Mouse (Mus musculus): ENCODE results near the gene Sp6. TPM values are rescaled to one million over a fixed set of nuclear protein-coding genes. Genes with fewer than 3 reads are reported as not detected.

The Sp6 gene
- polyA plus RNA-seq, 1 experiment from 2014 or later, result 0.21 TPM

DNA sequence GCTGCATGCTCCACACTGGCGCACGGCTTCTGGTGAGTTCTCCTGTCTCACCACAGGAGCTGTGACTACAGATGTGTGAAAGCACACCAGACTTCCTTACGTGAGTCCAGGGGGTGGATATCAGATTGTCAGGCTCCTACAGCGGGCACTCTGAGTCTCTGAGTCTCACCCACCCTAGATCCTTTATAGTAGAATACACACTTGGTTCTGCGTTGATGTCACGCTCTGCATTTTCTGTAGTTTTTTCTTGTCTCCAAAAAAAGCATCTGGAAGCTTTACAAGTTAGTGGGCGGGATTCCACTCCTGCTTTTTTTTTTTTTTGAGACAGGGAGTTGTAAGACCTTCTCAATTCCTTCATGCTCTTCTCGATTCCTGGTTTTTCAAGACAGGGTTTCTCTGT, 31.7 kb downstream of the Sp6 start:
- 89% methylated on average over 8 of the region's 8 CpGs for WGBS
- no peak for ATAC-seq (ENCODE audit: extremely low read depth, insufficient number of reproducible peaks, low FRiP score, low TSS enrichment)
- Histone ChIP-seq H3K36me3 (peaks cover 53% of the 10 kb centered on the region), H3K9me3 (no peaks in the 10 kb centered on the region), H3K4me1 (peaks cover 18% of the 10 kb centered on the region), H3K27ac (replicated peaks) (no peak overlapping the region), H3K4me2 (no peak overlapping the region), H3K9ac (no peak overlapping the region), H3K4me3 (no peak overlapping the region), H3K27me3 (replicated peaks) (no peaks in the 10 kb centered on the region)

- Histone ChIP-seq H3K9me3 (no peaks in the 10 kb centered on the region), H3K4me3 (no peak overlapping the region), H3K4me1 (peaks cover 18% of the 10 kb centered on the region), H3K27ac (replicated peaks) (no peak overlapping the region), H3K27me3 (replicated peaks) (no peaks in the 10 kb centered on the region), H3K4me2 (no peak overlapping the region), H3K9ac (no peak overlapping the region), H3K36me3 (peaks cover 53% of the 10 kb centered on the region)
- WGBS, result 80% methylated on average over 7 of the region's 7 CpGs
- ATAC-seq (ENCODE audit: extremely low read depth, insufficient number of reproducible peaks, low FRiP score, low TSS enrichment), result no peak
Measured at GRCm38 (mm10) chr11:97045861-97046260, 32.7 kb downstream of the Sp6 start.

DNA sequence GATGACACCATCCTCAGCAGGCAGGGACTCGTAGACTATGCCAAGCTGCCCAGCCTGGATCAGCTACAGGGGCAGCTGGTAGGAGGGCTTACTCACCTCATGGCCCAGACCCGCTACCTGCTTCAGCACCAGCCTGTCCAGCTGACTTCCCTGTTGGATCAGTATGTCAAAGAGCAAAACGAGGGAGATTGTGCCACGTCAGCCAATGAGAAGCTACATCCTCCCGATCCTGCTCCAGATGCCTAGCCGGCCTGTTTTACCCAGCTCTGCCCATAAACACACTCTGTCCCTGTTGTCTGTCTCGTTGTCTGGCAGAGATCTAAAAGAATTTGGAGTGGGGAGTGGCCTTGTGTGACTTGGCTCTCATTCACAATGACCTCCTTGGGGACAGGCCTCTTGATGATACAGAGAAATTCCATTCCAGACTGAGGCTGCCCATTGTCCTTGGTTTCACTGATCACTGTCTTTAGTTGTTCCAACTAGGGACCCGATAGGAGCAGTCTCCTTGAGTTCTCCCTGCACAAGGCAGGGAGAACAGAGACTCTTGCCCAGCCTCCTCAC, 35.0 kb downstream of the Sp6 start:
- peaks cover 24% of the 10 kb centered on the region for H3K4me1 ChIP-seq
- no peaks in the 10 kb centered on the region for H3K9me3 ChIP-seq
- no peak overlapping the region for H3K4me3 ChIP-seq
- H3K36me3 ChIP-seq, result peaks cover 60% of the 10 kb centered on the region
- H3K27ac ChIP-seq (replicated peaks), result no peak overlapping the region
- 74% methylated on average over 8 of the region's 8 CpGs for WGBS
- H3K27me3 ChIP-seq (replicated peaks), result no peaks in the 10 kb centered on the region
- no peak overlapping the region for H3K9ac ChIP-seq
- no peak overlapping the region for H3K4me2 ChIP-seq
- ATAC-seq (ENCODE audit: extremely low read depth, insufficient number of reproducible peaks, low FRiP score, low TSS enrichment), result no peak

- Histone ChIP-seq H3K9me3 (no peaks in the 10 kb centered on the region), H3K27me3 (replicated peaks) (no peaks in the 10 kb centered on the region), H3K27ac (replicated peaks) (no peak overlapping the region), H3K4me2 (no peak overlapping the region), H3K36me3 (peaks cover 63% of the 10 kb centered on the region), H3K4me3 (no peak overlapping the region), H3K4me1 (peaks cover 24% of the 10 kb centered on the region), H3K9ac (0 out of 2 replicates have a peak overlapping the region, but pooled peaks have one; percentile 91)
- no peak for ATAC-seq (ENCODE audit: extremely low read depth, insufficient number of reproducible peaks, low FRiP score, low TSS enrichment)
- WGBS, result 78% methylated on average over 6 of the region's 6 CpGs
Measured at GRCm38 (mm10) chr11:97049492-97050085, 36.4 kb downstream of the Sp6 start.

- Histone ChIP-seq H3K36me3 (peaks cover 63% of the 10 kb centered on the region), H3K9ac (peak within 1 kb of the TSS; percentile 91), H3K9me3 (no peaks in the 10 kb centered on the region), H3K4me3 (peak within 1 kb of the TSS; percentile 79), H3K27me3 (replicated peaks) (no peaks in the 10 kb centered on the region), H3K27ac (replicated peaks) (peak within 1 kb of the TSS; percentile 61), H3K4me1 (peaks cover 24% of the 10 kb centered on the region), H3K4me2 (peak within 1 kb of the TSS; percentile 98)
- ATAC-seq (ENCODE audit: extremely low read depth, insufficient number of reproducible peaks, low FRiP score, low TSS enrichment), result peak; percentile 31; the same call in 1 of the 2 replicates
- WGBS, result 5% methylated on average over 18 of the region's 18 CpGs
Measured at GRCm38 (mm10) chr11:97050216-97050943, 37.2 kb downstream of the Sp6 start, which contains the start of gene Osbpl7. Gene Osbpl7 (plus strand): TSS chr11:97050628.

GRCm38 (mm10) chr11:97050944-97051586, 37.9 kb downstream of the Sp6 start:
- no peaks in the 10 kb centered on the region for H3K27me3 ChIP-seq (replicated peaks)
- H3K4me1 ChIP-seq, result peaks cover 24% of the 10 kb centered on the region
- peak overlapping the region; percentile 79 for H3K4me3 ChIP-seq
- H3K27ac ChIP-seq (replicated peaks), result peak overlapping the region; percentile 61
- peaks cover 63% of the 10 kb centered on the region for H3K36me3 ChIP-seq
- H3K9me3 ChIP-seq, result no peaks in the 10 kb centered on the region
- no peak for ATAC-seq (ENCODE audit: extremely low read depth, insufficient number of reproducible peaks, low FRiP score, low TSS enrichment)
- WGBS, result 25% methylated on average over 13 of the region's 13 CpGs
- H3K9ac ChIP-seq, result peak overlapping the region; percentile 91
- H3K4me2 ChIP-seq, result peak overlapping the region; percentile 98

GRCm38 (mm10) chr11:97052219-97052646, 39.0 kb downstream of the Sp6 start:
- H3K4me3 ChIP-seq, result peak overlapping the region; percentile 79
- no peak for ATAC-seq (ENCODE audit: extremely low read depth, insufficient number of reproducible peaks, low FRiP score, low TSS enrichment)
- H3K4me1 ChIP-seq, result peaks cover 24% of the 10 kb centered on the region
- peaks cover 65% of the 10 kb centered on the region for H3K36me3 ChIP-seq
- 27% methylated on average over 11 of the region's 11 CpGs for WGBS
- no peak overlapping the region for H3K27ac ChIP-seq (replicated peaks)
- H3K4me2 ChIP-seq, result peak overlapping the region; percentile 98
- H3K9me3 ChIP-seq, result no peaks in the 10 kb centered on the region
- no peaks in the 10 kb centered on the region for H3K27me3 ChIP-seq (replicated peaks)
- peak overlapping the region; percentile 91 for H3K9ac ChIP-seq

DNA sequence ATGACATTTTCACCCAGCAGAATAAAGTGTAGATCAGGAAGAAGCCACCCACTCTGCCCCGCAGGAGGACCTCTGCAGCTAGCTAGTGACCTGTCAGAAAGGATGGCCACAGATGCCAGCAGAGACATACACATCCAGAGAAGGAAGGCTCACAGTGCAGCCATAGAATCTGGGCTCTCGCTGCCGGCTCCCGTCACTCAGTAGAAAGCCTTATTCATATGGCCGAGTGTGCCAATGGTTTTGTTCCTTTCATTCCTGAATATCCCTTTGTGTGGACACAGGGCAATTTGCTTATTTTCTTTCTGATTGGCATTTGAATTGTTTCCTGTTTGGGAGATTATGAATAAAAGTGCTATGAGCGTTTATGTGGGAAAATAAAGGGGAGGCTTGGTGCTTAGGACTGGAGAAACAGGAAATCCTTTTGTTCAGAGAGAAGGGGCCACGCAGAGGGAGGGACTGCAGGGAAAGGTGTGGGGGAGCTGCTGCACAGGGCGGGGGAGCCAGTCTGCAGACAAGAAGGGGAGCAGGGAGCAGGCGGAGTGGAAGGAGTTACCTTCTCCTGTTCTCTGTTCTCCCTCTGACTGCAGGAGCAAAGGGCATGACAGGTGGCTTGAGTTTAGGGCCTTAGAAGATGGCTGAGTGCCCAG, 50.2 kb downstream of the Sp6 start:
- H3K9ac ChIP-seq, result no peak overlapping the region
- WGBS, result 50% methylated on average over 9 of the region's 9 CpGs
- no peak overlapping the region for H3K4me3 ChIP-seq
- H3K9me3 ChIP-seq, result no peaks in the 10 kb centered on the region
- no peak for ATAC-seq (ENCODE audit: extremely low read depth, insufficient number of reproducible peaks, low FRiP score, low TSS enrichment)
- H3K27ac ChIP-seq (replicated peaks), result peak overlapping the region; percentile 40; the same call in 1 of the 2 replicates
- H3K36me3 ChIP-seq, result peaks cover 69% of the 10 kb centered on the region
- H3K27me3 ChIP-seq (replicated peaks), result no peaks in the 10 kb centered on the region
- H3K4me1 ChIP-seq, result peaks cover 18% of the 10 kb centered on the region
- no peak overlapping the region for H3K4me2 ChIP-seq

DNA sequence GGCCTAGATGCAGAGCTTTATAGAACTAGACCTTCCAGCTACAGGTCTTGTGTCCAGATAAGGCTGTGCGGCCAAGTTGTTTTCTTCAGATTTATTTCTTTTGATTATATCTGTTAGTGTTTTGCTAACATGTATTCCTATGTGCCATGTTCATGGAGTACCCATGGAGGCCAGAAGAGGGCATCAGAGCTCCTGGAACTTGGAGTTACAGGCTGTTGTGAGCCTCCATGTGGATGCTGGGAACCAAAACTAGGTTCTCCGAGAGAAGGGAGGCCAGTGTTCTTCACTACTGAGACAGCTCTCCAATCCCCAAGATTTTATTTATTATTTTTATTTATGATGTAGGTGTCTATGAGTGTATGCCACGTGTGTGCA, 50.7 kb downstream of the Sp6 start:
- peak overlapping the region; percentile 40; the same call in 1 of the 2 replicates for H3K27ac ChIP-seq (replicated peaks)
- peaks cover 70% of the 10 kb centered on the region for H3K36me3 ChIP-seq
- WGBS, result 73% methylated on average over 3 of the region's 3 CpGs

GRCm38 (mm10) chr11:97065538-97066295, 52.5 kb downstream of the Sp6 start:
- WGBS, result 61% methylated on average over 12 of the region's 12 CpGs
- no peak overlapping the region for H3K4me2 ChIP-seq
- 0 out of 2 replicates have a peak overlapping the region, but pooled peaks have one; percentile 28 for H3K9ac ChIP-seq
- no peak overlapping the region for H3K27ac ChIP-seq (replicated peaks)
- peaks cover 21% of the 10 kb centered on the region for H3K4me1 ChIP-seq
- no peak overlapping the region for H3K4me3 ChIP-seq
- H3K36me3 ChIP-seq, result peaks cover 53% of the 10 kb centered on the region
- H3K27me3 ChIP-seq (replicated peaks), result no peaks in the 10 kb centered on the region
- ATAC-seq (ENCODE audit: extremely low read depth, insufficient number of reproducible peaks, low FRiP score, low TSS enrichment), result no peak
- no peaks in the 10 kb centered on the region for H3K9me3 ChIP-seq

More for the DNA sequence above, 50.7 kb downstream of the Sp6 start:
- Histone ChIP-seq H3K4me1 (peaks cover 18% of the 10 kb centered on the region), H3K9ac (no peak overlapping the region), H3K4me2 (no peak overlapping the region), H3K4me3 (no peak overlapping the region), H3K27me3 (replicated peaks) (no peaks in the 10 kb centered on the region), H3K9me3 (no peaks in the 10 kb centered on the region)
- ATAC-seq (ENCODE audit: extremely low read depth, insufficient number of reproducible peaks, low FRiP score, low TSS enrichment), result no peak

Measured in heart, embryonic 13.5 days (tissue).